Mouse (Mus musculus) myocyte (in vitro differentiated cells): Measurements from ENCODE around the gene Cuedc1. TPM values are rescaled to one million over a fixed set of nuclear protein-coding genes. Genes with fewer than 3 reads are reported as not detected.
A peak's percentile ranks its signal among the peaks of the same experiment; 100 is the strongest.

Experiments
- H3K27me3 ChIP-seq: one replicate; pipeline ENCODE4 v1.6.1; 2011; ENCODE audit not compliant: control insufficient read depth, insufficient read depth, insufficient read length
- H3K36me3 ChIP-seq: one replicate; pipeline ENCODE4 v1.6.1; 2011; ENCODE audit not compliant: control insufficient read depth, insufficient read depth
- H3K4me2 ChIP-seq: one replicate; pipeline ENCODE4 v1.6.1; 2011; ENCODE audit warnings: low read depth, control low read depth
- H3K4me3 ChIP-seq: one replicate; pipeline ENCODE4 v1.5.1; 2011; ENCODE audit warnings: mild to moderate bottlenecking, control low read depth, moderate library complexity
- H3K79me2 ChIP-seq: one replicate; pipeline ENCODE4 v1.6.1; 2011; ENCODE audit not compliant: control insufficient read depth, insufficient read depth
- H3ac ChIP-seq: one replicate; pipeline ENCODE4 v1.6.1; 2011; ENCODE audit not compliant: control insufficient read depth, insufficient read length
- CEBPB ChIP-seq: IDR thresholded peaks from 2 replicates; pipeline ENCODE4 v1.6.1; 2011; ENCODE audit warnings: mild to moderate bottlenecking, moderate library complexity; ENCODE audit not compliant: poor library complexity, insufficient read depth, severe bottlenecking
- E2F4 ChIP-seq: IDR thresholded peaks from one replicate; pipeline ENCODE4 v1.6.1; 2011; ENCODE audit warnings: mild to moderate bottlenecking, control low read depth, moderate library complexity; ENCODE audit not compliant: insufficient read depth
- MAX ChIP-seq: IDR thresholded peaks from one replicate; pipeline ENCODE4 v1.6.1; 2011; ENCODE audit warnings: low read depth, mild to moderate bottlenecking, control low read depth
- MYOD1 ChIP-seq, 3 experiments: IDR thresholded peaks; one replicate each; pipeline ENCODE4 v1.6.1; 2011; ENCODE audit warnings: control low read depth in 2 of 3, low read depth in 2 of 3, mild to moderate bottlenecking in 2 of 3, moderate library complexity in 1 of 3; ENCODE audit not compliant: insufficient read length in 2 of 3, control insufficient read depth in 1 of 3
- MYOG ChIP-seq, 3 experiments: IDR thresholded peaks; one replicate each; pipeline ENCODE4 v1.6.1; 2011; ENCODE audit warnings: control low read depth in 2 of 3, low read depth in 2 of 3, mild to moderate bottlenecking in 2 of 3; ENCODE audit not compliant: insufficient read length in 2 of 3, control insufficient read depth in 1 of 3, insufficient read depth in 1 of 3
- POLR2A ChIP-seq: IDR thresholded peaks from one replicate; pipeline ENCODE4 v1.6.1; 2011; ENCODE audit warnings: low read depth, mild to moderate bottlenecking, control low read depth, moderate library complexity; ENCODE audit not compliant: insufficient read length
- POLR2AphosphoS2 ChIP-seq: IDR thresholded peaks from one replicate; pipeline ENCODE4 v1.6.1; 2011; ENCODE audit warnings: low read depth, control low read depth; ENCODE audit not compliant: insufficient read length
- REST ChIP-seq: IDR thresholded peaks from one replicate; pipeline ENCODE4 v1.6.1; 2011; ENCODE audit warnings: mild to moderate bottlenecking, control low read depth, moderate library complexity; ENCODE audit not compliant: insufficient read depth, insufficient read length
- SRF ChIP-seq: IDR thresholded peaks from one replicate; pipeline ENCODE4 v1.6.1; 2011; ENCODE audit warnings: low read depth; ENCODE audit not compliant: control insufficient read depth, insufficient read length
- TCF12 ChIP-seq: IDR thresholded peaks from one replicate; pipeline ENCODE4 v1.6.1; 2011; ENCODE audit warnings: mild to moderate bottlenecking, control low read depth; ENCODE audit not compliant: poor library complexity, insufficient read depth, severe bottlenecking
- TCF3 ChIP-seq: IDR thresholded peaks from one replicate; pipeline ENCODE4 v1.6.1; 2011; ENCODE audit warnings: low read depth, control low read depth; ENCODE audit not compliant: insufficient read length
- USF1 ChIP-seq: IDR thresholded peaks from one replicate; pipeline ENCODE4 v1.6.1; 2011; ENCODE audit warnings: low read depth, mild to moderate bottlenecking, control low read depth, moderate library complexity
- polyA plus RNA-seq: library from polyadenylated mRNA; unstranded; fragments of >200 nt; fragmentation: generic; extraction: Trizol; gene quantifications from one replicate; pipeline ENCODE4 v1.2.1, GENCODE M21; 2012; ENCODE audit warnings: missing spikeins

Gene Cuedc1
- polyA plus RNA-seq, 1 experiment, result 40.8 TPM

GRCm38 (mm10) chr11:88128461-88128860 is 30.6 kb downstream of the Cuedc1 start:
- Histone ChIP-seq H3K4me3 (no peak overlapping the region), H3ac (no peak overlapping the region), H3K4me2 (no peak overlapping the region), H3K79me2 (peaks cover 7% of the 10 kb centered on the region), H3K36me3 (no peaks in the 10 kb centered on the region), H3K27me3 (no peaks in the 10 kb centered on the region)
- TF ChIP-seq SRF, result no peak
- no peak for TF ChIP-seq CEBPB
- no peak for TF ChIP-seq MYOG (IDR thresholded peaks at IDR 0.05; ENCODE audit: control insufficient read depth in 1 of 3, insufficient read depth in 1 of 3, insufficient read length in 2 of 3, low read depth in 2 of 3)
- no peak for TF ChIP-seq POLR2AphosphoS2
- no peak for TF ChIP-seq MYOD1 (IDR thresholded peaks at IDR 0.05; ENCODE audit: control insufficient read depth in 1 of 3, insufficient read length in 2 of 3, low read depth in 2 of 3)
- TF ChIP-seq TCF3, result no peak
- no peak for TF ChIP-seq E2F4
- TF ChIP-seq USF1, result no peak
- TF ChIP-seq POLR2A, result no peak

DNA sequence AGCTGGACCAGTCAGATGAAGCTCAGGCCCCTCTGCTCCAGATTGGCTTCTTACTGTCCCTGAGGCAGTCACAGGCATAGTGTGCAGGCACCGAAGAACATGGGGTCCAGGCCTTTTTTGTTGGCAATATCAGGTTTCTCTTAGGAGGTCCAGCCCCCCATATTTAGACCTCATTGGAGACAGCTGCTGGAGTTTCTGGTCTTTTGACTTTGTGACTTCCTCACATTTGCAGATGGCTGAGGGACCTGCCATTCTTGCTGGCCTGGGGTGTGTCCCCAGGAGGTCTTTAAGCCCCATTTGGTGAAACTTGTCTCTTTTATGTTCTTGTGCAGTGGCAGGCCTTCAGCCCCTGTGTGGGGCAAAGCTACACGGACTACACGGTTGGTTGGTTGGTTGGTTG is 31.4 kb downstream of the Cuedc1 start:
- Histone ChIP-seq H3K27me3 (no peaks in the 10 kb centered on the region), H3K36me3 (no peaks in the 10 kb centered on the region), H3K79me2 (peaks cover 7% of the 10 kb centered on the region), H3K4me3 (no peak overlapping the region), H3K4me2 (no peak overlapping the region), H3ac (no peak overlapping the region)
- TF ChIP-seq USF1, result no peak
- TF ChIP-seq MYOD1 (IDR thresholded peaks at IDR 0.05; ENCODE audit: control insufficient read depth in 1 of 3, insufficient read length in 2 of 3, low read depth in 2 of 3), result no peak
- no peak for TF ChIP-seq MAX
- TF ChIP-seq POLR2AphosphoS2, result no peak
- TF ChIP-seq REST, result no peak
- TF ChIP-seq CEBPB, result no peak
- no peak for TF ChIP-seq POLR2A
- no peak for TF ChIP-seq SRF
- no peak for TF ChIP-seq E2F4

DNA sequence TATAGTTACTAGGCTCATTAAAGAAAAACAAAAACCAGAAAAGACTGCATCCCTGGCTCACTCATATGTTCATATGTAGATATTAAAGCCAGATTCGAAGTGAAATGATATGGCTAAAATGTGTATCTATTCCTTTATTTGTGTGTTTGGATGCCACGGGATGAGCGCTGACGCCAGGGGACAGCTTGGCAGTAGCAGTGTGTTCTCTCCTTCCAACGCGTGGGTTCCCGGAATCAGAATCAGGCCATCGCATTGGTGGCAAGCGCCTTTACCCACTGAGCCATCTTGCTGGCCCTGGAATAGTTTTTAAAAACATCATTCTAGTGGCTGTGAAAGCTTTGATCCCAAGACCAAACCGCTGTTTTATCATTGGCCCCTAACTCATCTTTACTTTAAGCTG is 32.1 kb downstream of the Cuedc1 start:
- no peaks in the 10 kb centered on the region for H3K36me3 ChIP-seq
- no peaks in the 10 kb centered on the region for H3K27me3 ChIP-seq
- H3K4me2 ChIP-seq, result no peak overlapping the region
- H3K4me3 ChIP-seq, result no peak overlapping the region
- H3K79me2 ChIP-seq, result peaks cover 7% of the 10 kb centered on the region
- no peak overlapping the region for H3ac ChIP-seq
- no peak for TF ChIP-seq MAX
- TF ChIP-seq CEBPB, result no peak
- TF ChIP-seq REST, result no peak
- no peak for TF ChIP-seq TCF3
- TF ChIP-seq MYOD1 (IDR thresholded peaks at IDR 0.05; ENCODE audit: control insufficient read depth in 1 of 3, insufficient read length in 2 of 3, low read depth in 2 of 3), result no peak
- no peak for TF ChIP-seq POLR2AphosphoS2
- no peak for TF ChIP-seq MYOG (IDR thresholded peaks at IDR 0.05; ENCODE audit: control insufficient read depth in 1 of 3, insufficient read depth in 1 of 3, insufficient read length in 2 of 3, low read depth in 2 of 3)
- no peak for TF ChIP-seq SRF
- no peak for TF ChIP-seq USF1
- no peak for TF ChIP-seq E2F4

DNA sequence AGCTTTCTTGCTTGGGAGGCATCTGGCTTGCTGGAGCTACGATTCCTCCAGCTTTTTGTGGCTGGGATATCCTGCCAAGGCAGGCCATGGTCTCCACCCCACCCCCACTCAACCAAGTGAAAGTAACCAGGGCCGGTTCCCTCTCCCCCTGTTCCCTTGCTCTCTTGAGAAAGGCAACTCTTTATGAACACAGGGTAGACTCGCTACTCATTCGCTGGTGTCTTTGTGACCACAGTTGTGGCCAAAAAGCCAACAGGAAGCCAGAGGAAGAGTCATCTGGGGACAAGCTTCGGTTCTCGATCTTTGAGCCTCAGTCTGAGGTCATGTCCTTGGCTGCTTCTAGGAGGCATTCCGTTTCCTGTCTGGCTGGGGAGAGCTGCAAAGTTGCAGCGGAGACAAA is 34.0 kb downstream of the Cuedc1 start:
- peak overlapping the region; percentile 66 for H3K4me2 ChIP-seq
- TF ChIP-seq TCF3 (no peak), MYOG (IDR thresholded peaks at IDR 0.05; ENCODE audit: control insufficient read depth in 1 of 3, insufficient read depth in 1 of 3, insufficient read length in 2 of 3, low read depth in 2 of 3) (no peak), TCF12 (no peak), MAX (no peak), POLR2A (no peak), CEBPB (no peak)
- H3K36me3 ChIP-seq, result no peaks in the 10 kb centered on the region
- H3K4me3 ChIP-seq, result no peak overlapping the region
- peaks cover 7% of the 10 kb centered on the region for H3K79me2 ChIP-seq
- no peak overlapping the region for H3ac ChIP-seq
- no peaks in the 10 kb centered on the region for H3K27me3 ChIP-seq

GRCm38 (mm10) chr11:88135218-88135617 is 37.4 kb downstream of the Cuedc1 start:
- no peak overlapping the region for H3K4me2 ChIP-seq
- no peaks in the 10 kb centered on the region for H3K36me3 ChIP-seq
- TF ChIP-seq POLR2A (no peak), MYOG (IDR thresholded peaks at IDR 0.05; ENCODE audit: control insufficient read depth in 1 of 3, insufficient read depth in 1 of 3, insufficient read length in 2 of 3, low read depth in 2 of 3) (no peak), TCF12 (no peak), CEBPB (no peak), TCF3 (no peak), E2F4 (no peak), POLR2AphosphoS2 (no peak), MYOD1 (IDR thresholded peaks at IDR 0.05; ENCODE audit: control insufficient read depth in 1 of 3, insufficient read length in 2 of 3, low read depth in 2 of 3) (no peak), MAX (no peak), USF1 (no peak), SRF (no peak), REST (no peak)
- no peaks in the 10 kb centered on the region for H3K79me2 ChIP-seq
- no peak overlapping the region for H3K4me3 ChIP-seq
- no peak overlapping the region for H3ac ChIP-seq
- H3K27me3 ChIP-seq, result no peaks in the 10 kb centered on the region
